Mouse (Mus musculus) bone marrow macrophage, adult 2 months (primary cell): Measurements from ENCODE around the gene Cavin2. TPM values are rescaled to one million over a fixed set of nuclear protein-coding genes. Genes with fewer than 3 reads are reported as not detected.

Experiments
- H3K27ac ChIP-seq: 2 replicates; pipeline ENCODE4 v1.5.1; 2012; ENCODE audit warnings: low read depth, low read length; ENCODE audit not compliant: insufficient read depth
- H3K4me1 ChIP-seq: 2 replicates; pipeline ENCODE4 v1.6.1; 2012; ENCODE audit warnings: low read length; ENCODE audit not compliant: control insufficient read depth, insufficient read depth
- H3K4me3 ChIP-seq: 2 replicates; pipeline ENCODE4 v1.5.1; 2012; ENCODE audit warnings: mild to moderate bottlenecking, low read length, moderate library complexity; ENCODE audit not compliant: insufficient read depth
- CTCF ChIP-seq: IDR thresholded peaks from 2 replicates; pipeline ENCODE4 v1.5.1; 2012; ENCODE audit warnings: low read depth, mild to moderate bottlenecking, low read length, moderate library complexity
- POLR2A ChIP-seq: IDR thresholded peaks from 2 replicates; pipeline ENCODE4 v1.6.1; 2012; ENCODE audit warnings: mild to moderate bottlenecking, low read depth, low read length, borderline replicate concordance
- polyA plus RNA-seq: library from polyadenylated mRNA; stranded (reverse); fragments of >200 nt; gene quantifications from 2 replicates; pipeline ENCODE4 v1.2.4, GENCODE M21; 2012; ENCODE audit not compliant: missing spikeins, insufficient read depth, insufficient read length

Gene Cavin2
- polyA plus RNA-seq, 1 experiment, result not detected

- Histone ChIP-seq H3K27ac (no peak overlapping the region), H3K4me1 (no peaks in the 10 kb centered on the region), H3K4me3 (no peak overlapping the region)
- TF ChIP-seq CTCF (no peak), POLR2A (no peak)
These were observed 58.7 kb downstream of the Cavin2 start for GRCm38 (mm10) chr1:51347596-51347995.

GRCm38 (mm10) chr1:51348631-51349030 is 59.7 kb downstream of the Cavin2 start:
- Histone ChIP-seq H3K4me1 (no peaks in the 10 kb centered on the region), H3K27ac (no peak overlapping the region), H3K4me3 (no peak overlapping the region)
- no peak for TF ChIP-seq POLR2A
- TF ChIP-seq CTCF, result no peak

DNA sequence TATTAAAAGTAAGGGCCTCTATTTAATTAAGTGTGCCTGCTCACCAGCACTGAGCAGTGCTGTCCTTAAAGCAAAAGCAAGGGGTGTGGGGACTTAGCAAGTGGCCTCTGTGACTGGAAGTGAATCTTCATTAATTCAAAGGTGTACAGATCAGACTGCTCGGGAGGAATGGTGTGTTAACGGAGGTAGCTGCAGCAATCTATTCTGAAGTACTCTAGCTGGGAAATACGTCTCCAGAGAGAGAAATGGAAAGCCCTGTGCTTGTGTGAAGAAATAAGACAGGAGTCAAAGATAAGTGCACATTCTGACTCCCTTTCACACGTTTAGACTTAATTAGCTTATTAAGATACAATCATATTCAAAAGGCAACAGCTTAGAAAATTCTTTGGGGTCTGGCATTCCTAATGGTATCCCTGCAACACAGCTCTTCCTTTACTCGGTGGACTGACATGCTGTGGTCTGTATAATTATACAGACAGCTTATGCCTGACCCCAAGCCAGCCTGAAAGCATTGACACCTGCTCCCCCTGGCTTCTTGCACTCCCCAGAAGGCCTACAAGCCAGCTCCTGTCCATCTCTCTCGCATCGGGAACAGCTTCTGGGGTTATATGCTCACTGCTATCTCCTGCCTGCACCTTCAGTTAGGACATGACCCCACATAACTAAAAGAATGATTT is 60.5 kb downstream of the Cavin2 start:
- TF ChIP-seq POLR2A (no peak), CTCF (no peak)
- H3K27ac ChIP-seq, result no peak overlapping the region
- no peak overlapping the region for H3K4me3 ChIP-seq

More for the DNA sequence above, 60.5 kb downstream of the Cavin2 start:
- no peaks in the 10 kb centered on the region for H3K4me1 ChIP-seq

Other genes starting within 250 kb of the Cavin2 start
- 42.4 and 46.7 TPM in 2 replicates for gene Nabp1, start 189.3 kb downstream of the Cavin2 start, polyA plus RNA-seq